Mouse (Mus musculus): Measurements from ENCODE around the gene Npm3. TPM values are rescaled to one million over a fixed set of nuclear protein-coding genes. Genes with fewer than 3 reads are reported as not detected.

The Npm3 gene
- 188 and 196 TPM in 2 replicates for polyA plus RNA-seq (2011; ENCODE audit: insufficient read depth, insufficient read length, low read depth, missing spikeins)

DNA sequence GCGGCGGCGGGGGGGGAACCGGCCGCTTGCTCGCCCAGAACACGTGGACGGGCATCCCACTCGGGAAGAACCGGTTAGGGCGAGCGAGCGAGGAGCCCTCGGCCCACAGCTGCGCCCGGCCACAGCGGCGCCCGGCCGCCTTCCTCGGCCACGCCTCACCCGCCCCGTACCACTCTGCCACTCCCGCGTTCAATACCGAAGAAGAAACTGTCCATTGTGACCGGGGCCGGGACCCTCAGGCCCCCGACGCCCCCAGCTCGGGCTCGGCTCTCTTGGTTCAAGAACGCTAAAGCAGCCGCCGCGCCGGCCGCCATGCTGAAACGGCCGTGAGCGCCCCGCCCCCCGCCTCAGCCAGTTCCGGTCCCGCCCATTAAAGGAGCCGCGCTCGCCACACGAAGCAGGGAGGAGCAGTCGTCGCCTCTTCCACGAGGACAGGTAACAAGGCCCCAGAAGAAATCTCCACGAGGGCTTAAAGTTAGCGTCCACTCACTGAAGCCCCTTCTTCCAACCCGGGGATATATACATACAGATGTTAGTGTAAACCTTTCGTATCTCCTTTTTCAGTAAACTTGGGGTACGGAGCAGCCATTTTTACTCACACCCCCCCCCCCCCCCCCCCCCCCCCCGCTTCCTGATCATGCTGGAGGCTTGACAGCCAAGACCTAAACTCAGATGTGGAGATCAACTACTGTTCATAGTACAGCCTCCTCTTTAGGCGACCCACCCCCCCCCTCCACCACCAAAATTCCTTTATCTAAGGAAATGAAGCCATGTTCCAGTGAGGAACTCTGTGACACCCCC lies at the start of gene Npm3:
Gene Npm3, minus strand, starts transcription at position 349 of the 801 bp plus-strand sequence.
- TF ChIP-seq CTCF (IDR thresholded peaks at IDR 0.05; ENCODE audit: low read depth, low read length), result no peak
- peak; percentile 40 for TF ChIP-seq POLR2A (IDR thresholded peaks at IDR 0.05; ENCODE audit: insufficient read depth, low read length)

DNA sequence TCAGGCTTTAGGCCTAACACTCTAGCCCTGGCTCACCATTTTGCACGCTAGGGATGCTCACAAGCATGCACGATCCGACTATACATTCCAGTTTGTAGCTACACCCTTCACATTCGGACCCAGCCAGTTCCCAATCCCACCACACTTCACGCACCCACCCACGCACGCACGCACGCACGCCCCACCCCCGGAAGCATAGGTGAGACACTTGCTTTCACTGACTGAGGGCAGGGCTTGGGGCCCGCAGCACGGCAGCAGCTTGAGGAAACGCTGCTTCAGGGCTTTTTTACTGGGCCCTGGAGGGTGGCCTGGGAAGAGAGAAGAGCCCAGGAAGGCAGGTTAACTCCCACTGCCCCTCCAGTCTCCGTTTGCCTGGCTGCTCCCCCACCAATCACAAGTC lies 47.5 kb upstream of the Npm3 start:
- TF ChIP-seq POLR2A (IDR thresholded peaks at IDR 0.05; ENCODE audit: insufficient read depth, low read length) (no peak), EP300 (IDR thresholded peaks at IDR 0.05; ENCODE audit: insufficient read depth, low read depth, low read length) (no peak), CTCF (IDR thresholded peaks at IDR 0.05; ENCODE audit: low read depth, low read length) (no peak)
- peaks cover 4% of the 10 kb centered on the region for H3K4me1 ChIP-seq (ENCODE audit: control insufficient read depth, insufficient read depth, low read length)
- H3K27ac ChIP-seq (ENCODE audit: insufficient read depth, low read length), result no peak overlapping the region
- no peaks in the 10 kb centered on the region for H3K27me3 ChIP-seq (ENCODE audit: control insufficient read depth, insufficient read depth, low read length, poor library complexity, severe bottlenecking)
- no peaks in the 10 kb centered on the region for H3K9me3 ChIP-seq (replicated peaks; ENCODE audit: control insufficient read depth, insufficient read depth, low read length, poor library complexity, severe bottlenecking)
- no peak overlapping the region for H3K9ac ChIP-seq (ENCODE audit: low read depth, poor library complexity, severe bottlenecking)
- H3K36me3 ChIP-seq (ENCODE audit: control insufficient read depth, insufficient read depth, low read length, poor library complexity, severe bottlenecking), result no peaks in the 10 kb centered on the region
- H3K4me3 ChIP-seq (ENCODE audit: low read depth, low read length), result peak overlapping the region; percentile 43

More for the DNA sequence above, at the start of gene Npm3:
- Histone ChIP-seq H3K27me3 (ENCODE audit: control insufficient read depth, insufficient read depth, low read length, poor library complexity, severe bottlenecking) (no peaks in the 10 kb centered on the region), H3K27ac (ENCODE audit: insufficient read depth, low read length) (no peak within 1 kb of the TSS), H3K4me3 (ENCODE audit: low read depth, low read length) (peak within 1 kb of the TSS; percentile 65), H3K4me1 (ENCODE audit: control insufficient read depth, insufficient read depth, low read length) (peaks cover 3% of the 10 kb centered on the region), H3K36me3 (ENCODE audit: control insufficient read depth, insufficient read depth, low read length, poor library complexity, severe bottlenecking) (peaks cover 12% of the 10 kb centered on the region), H3K9me3 (replicated peaks; ENCODE audit: control insufficient read depth, insufficient read depth, low read length, poor library complexity, severe bottlenecking) (no peaks in the 10 kb centered on the region), H3K9ac (ENCODE audit: low read depth, poor library complexity, severe bottlenecking) (peak within 1 kb of the TSS; percentile 90)

DNA sequence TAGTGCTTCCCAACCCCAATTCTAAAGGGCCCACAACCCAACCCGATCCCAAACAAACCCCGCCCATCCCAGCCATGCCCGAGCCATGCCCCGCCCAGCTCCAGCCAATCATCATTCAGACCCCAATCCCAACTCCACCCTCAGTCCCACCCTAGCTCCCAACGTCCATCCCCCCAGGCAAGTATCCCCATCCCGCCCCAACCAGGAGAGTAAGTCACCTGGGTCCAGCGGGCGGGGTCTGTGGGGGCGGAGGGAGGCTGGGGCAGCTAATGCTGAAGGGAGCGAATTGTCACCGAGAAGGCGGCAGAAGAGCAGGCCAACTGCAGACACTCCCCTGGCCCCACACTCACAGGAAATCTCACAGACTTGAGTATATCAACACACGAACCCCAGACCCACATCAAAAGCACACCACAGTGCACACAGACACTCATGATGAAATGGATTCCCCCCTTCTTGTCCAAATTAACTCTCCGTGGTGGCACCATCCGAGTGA lies 46.7 kb upstream of the Npm3 start:
- Histone ChIP-seq H3K36me3 (ENCODE audit: control insufficient read depth, insufficient read depth, low read length, poor library complexity, severe bottlenecking) (no peaks in the 10 kb centered on the region), H3K4me3 (ENCODE audit: low read depth, low read length) (peak overlapping the region; percentile 43), H3K4me1 (ENCODE audit: control insufficient read depth, insufficient read depth, low read length) (peaks cover 4% of the 10 kb centered on the region), H3K27me3 (ENCODE audit: control insufficient read depth, insufficient read depth, low read length, poor library complexity, severe bottlenecking) (no peaks in the 10 kb centered on the region), H3K9ac (ENCODE audit: low read depth, poor library complexity, severe bottlenecking) (no peak overlapping the region), H3K27ac (ENCODE audit: insufficient read depth, low read length) (peak overlapping the region; percentile 25; the same call in 1 of the 2 replicates), H3K9me3 (replicated peaks; ENCODE audit: control insufficient read depth, insufficient read depth, low read length, poor library complexity, severe bottlenecking) (no peaks in the 10 kb centered on the region)
- TF ChIP-seq CTCF (IDR thresholded peaks at IDR 0.05; ENCODE audit: low read depth, low read length) (no peak), POLR2A (IDR thresholded peaks at IDR 0.05; ENCODE audit: insufficient read depth, low read length) (no peak), EP300 (IDR thresholded peaks at IDR 0.05; ENCODE audit: insufficient read depth, low read depth, low read length) (no peak)

DNA sequence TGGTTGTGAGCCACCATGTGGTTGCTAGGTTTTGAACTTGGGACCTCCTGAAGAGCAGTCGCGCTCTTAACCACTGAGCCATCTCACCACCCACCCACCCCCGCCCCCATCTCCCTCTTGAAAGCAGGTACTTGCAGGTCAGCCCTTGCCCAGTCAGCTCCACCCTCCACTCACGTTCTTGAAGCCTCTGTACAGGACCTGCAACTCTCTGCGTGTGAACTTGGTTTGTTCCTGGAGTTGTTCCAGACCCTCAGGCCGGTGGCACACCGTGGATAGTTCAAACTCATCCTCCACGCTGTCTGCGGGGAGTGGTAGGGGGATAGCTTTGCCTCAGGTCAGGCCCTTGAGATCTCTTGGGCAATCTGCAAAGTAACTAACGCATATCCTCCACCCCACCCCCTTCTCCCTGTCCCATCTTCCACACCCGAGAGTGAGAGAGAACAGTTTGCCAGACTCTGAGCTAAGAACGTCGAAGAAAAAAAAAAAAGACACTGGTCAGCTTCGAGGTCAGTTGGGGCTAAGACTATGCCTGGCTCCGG lies 46.1 kb upstream of the Npm3 start:
- TF ChIP-seq POLR2A (IDR thresholded peaks at IDR 0.05; ENCODE audit: insufficient read depth, low read length) (no peak), EP300 (IDR thresholded peaks at IDR 0.05; ENCODE audit: insufficient read depth, low read depth, low read length) (no peak), CTCF (IDR thresholded peaks at IDR 0.05; ENCODE audit: low read depth, low read length) (no peak)
- no peaks in the 10 kb centered on the region for H3K36me3 ChIP-seq (ENCODE audit: control insufficient read depth, insufficient read depth, low read length, poor library complexity, severe bottlenecking)
- no peak overlapping the region for H3K9ac ChIP-seq (ENCODE audit: low read depth, poor library complexity, severe bottlenecking)
- H3K27ac ChIP-seq (ENCODE audit: insufficient read depth, low read length), result peak overlapping the region; percentile 56
- peak overlapping the region; percentile 43 for H3K4me3 ChIP-seq (ENCODE audit: low read depth, low read length)
- H3K4me1 ChIP-seq (ENCODE audit: control insufficient read depth, insufficient read depth, low read length), result peaks cover 4% of the 10 kb centered on the region
- H3K9me3 ChIP-seq (replicated peaks; ENCODE audit: control insufficient read depth, insufficient read depth, low read length, poor library complexity, severe bottlenecking), result no peaks in the 10 kb centered on the region
- no peaks in the 10 kb centered on the region for H3K27me3 ChIP-seq (ENCODE audit: control insufficient read depth, insufficient read depth, low read length, poor library complexity, severe bottlenecking)

DNA sequence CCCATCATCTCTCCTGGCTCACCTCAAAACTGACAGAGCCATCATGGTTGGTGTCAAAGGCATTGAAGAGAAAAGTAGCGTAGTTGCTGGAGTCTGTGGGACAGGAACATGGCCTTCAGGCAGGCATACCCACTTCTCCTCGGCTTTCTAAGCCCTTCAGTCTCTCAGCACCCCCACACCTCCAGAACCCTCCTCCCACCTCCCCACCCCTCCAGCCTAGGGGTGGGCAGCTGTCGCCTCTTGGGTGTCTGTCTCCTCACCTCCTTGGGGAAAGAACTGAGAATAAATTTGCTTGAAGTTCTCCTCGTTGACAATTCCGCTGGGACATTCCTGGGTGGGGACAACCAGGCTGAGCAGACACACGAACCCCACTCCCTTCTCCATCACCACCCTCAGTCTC lies 45.3 kb upstream of the Npm3 start:
- peaks cover 4% of the 10 kb centered on the region for H3K4me1 ChIP-seq (ENCODE audit: control insufficient read depth, insufficient read depth, low read length)
- no peak overlapping the region for H3K9ac ChIP-seq (ENCODE audit: low read depth, poor library complexity, severe bottlenecking)
- H3K9me3 ChIP-seq (replicated peaks; ENCODE audit: control insufficient read depth, insufficient read depth, low read length, poor library complexity, severe bottlenecking), result no peaks in the 10 kb centered on the region
- no peak for TF ChIP-seq EP300 (IDR thresholded peaks at IDR 0.05; ENCODE audit: insufficient read depth, low read depth, low read length)
- TF ChIP-seq POLR2A (IDR thresholded peaks at IDR 0.05; ENCODE audit: insufficient read depth, low read length), result no peak
- TF ChIP-seq CTCF (IDR thresholded peaks at IDR 0.05; ENCODE audit: low read depth, low read length), result no peak
- no peaks in the 10 kb centered on the region for H3K27me3 ChIP-seq (ENCODE audit: control insufficient read depth, insufficient read depth, low read length, poor library complexity, severe bottlenecking)
- H3K27ac ChIP-seq (ENCODE audit: insufficient read depth, low read length), result no peak overlapping the region
- H3K4me3 ChIP-seq (ENCODE audit: low read depth, low read length), result no peak overlapping the region
- H3K36me3 ChIP-seq (ENCODE audit: control insufficient read depth, insufficient read depth, low read length, poor library complexity, severe bottlenecking), result no peaks in the 10 kb centered on the region

DNA sequence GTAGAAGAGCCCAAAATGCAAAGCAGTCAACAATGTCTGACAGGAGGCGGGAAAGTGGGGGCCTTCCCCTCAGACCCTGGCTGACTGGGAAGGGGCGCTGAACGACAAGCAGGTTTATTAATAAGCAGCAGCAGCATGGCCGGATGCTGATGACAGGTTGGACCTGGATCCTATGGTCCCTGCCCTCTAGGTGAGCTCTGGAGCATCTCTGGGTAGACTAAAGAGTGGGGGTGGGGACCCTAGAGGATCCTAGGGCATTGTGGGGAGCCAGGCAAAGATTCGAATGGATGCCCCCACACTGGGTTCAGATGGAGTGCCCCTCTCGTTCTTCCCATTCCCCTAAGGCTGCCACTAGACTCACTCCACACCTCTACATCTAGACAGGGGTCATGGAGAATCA lies 43.0 kb upstream of the Npm3 start:
- TF ChIP-seq EP300 (IDR thresholded peaks at IDR 0.05; ENCODE audit: insufficient read depth, low read depth, low read length) (no peak), POLR2A (IDR thresholded peaks at IDR 0.05; ENCODE audit: insufficient read depth, low read length) (no peak), CTCF (IDR thresholded peaks at IDR 0.05; ENCODE audit: low read depth, low read length) (no peak)
- Histone ChIP-seq H3K4me1 (ENCODE audit: control insufficient read depth, insufficient read depth, low read length) (peaks cover 4% of the 10 kb centered on the region), H3K9ac (ENCODE audit: low read depth, poor library complexity, severe bottlenecking) (no peak overlapping the region), H3K4me3 (ENCODE audit: low read depth, low read length) (no peak overlapping the region), H3K36me3 (ENCODE audit: control insufficient read depth, insufficient read depth, low read length, poor library complexity, severe bottlenecking) (no peaks in the 10 kb centered on the region), H3K27me3 (ENCODE audit: control insufficient read depth, insufficient read depth, low read length, poor library complexity, severe bottlenecking) (no peaks in the 10 kb centered on the region), H3K27ac (ENCODE audit: insufficient read depth, low read length) (no peak overlapping the region), H3K9me3 (replicated peaks; ENCODE audit: control insufficient read depth, insufficient read depth, low read length, poor library complexity, severe bottlenecking) (no peaks in the 10 kb centered on the region)

Measured in ES-Bruce4 (cell line).